Mouse (Mus musculus): ENCODE results near the gene Klhl5. TPM values are rescaled to one million over a fixed set of nuclear protein-coding genes. Genes with fewer than 3 reads are reported as not detected.

Gene Klhl5
- total and polyA plus RNA-seq, 2 experiments from 2014 or later: 49.1 to 49.8 TPM

DNA sequence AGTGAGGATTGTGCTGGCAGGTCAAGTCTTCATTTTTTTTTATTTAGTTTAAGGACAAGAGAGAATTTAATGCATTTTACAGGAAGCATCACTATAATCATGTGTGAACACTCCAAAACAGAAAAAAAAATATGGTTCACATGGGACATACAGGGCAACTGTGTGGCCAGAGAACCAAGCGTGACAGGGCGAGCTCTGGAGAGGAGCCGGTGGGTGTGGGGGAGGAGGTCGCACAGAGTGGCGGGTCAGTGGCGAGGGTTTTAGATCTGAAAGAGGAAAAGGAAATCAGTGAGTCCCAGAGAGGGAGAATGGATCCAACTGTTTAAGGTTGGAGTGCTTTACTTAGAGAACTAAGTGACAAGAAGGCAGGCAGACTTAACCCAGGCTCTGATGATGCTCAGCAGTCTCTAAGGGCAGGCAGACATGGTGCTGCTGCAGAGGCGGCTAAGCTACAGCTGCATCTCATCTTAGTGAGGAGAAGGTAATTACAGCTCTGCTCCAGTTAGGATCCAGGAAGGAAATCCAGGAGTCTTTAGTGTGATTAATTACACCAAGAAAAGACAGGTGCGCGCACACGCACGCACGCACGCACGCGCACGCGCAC, 56.3 kb downstream of the Klhl5 start:
- WGBS: 82% methylated on average over 17 of the region's 17 CpGs

DNA sequence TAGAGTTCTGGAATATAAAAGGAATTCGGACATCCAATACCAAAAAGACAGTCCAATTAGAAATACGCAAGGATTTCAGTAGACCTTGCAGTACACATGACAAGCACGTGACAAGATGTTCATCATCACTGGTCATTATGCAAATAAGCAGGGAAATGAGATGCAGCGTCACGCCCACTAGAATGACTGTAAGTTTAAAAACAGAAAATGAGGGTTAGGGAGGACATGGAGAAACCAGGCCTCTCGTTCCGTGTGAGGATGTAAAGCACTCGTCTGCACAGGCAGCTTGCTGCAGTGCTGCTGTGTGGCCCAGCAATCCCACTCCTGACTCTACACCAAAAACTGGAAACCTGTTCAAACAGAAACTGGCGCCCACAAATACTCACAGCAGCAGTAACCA, 62.9 kb downstream of the Klhl5 start:
- peak; percentile 46; the same call in 1 of the 2 replicates for ATAC-seq
- no peak overlapping the region for H3K9ac ChIP-seq (replicated peaks; ENCODE audit: low read length)
- H3K4me1 ChIP-seq (ENCODE audit: insufficient read depth, low read length): no peaks in the 10 kb centered on the region
- no peak overlapping the region for H3K4me3 ChIP-seq (ENCODE audit: low read length)
- no peak overlapping the region for H3K4me2 ChIP-seq (ENCODE audit: low read depth, low read length)
- no peak for DNase-seq (ENCODE audit: low spot score)
- no peak overlapping the region for H3K27ac ChIP-seq
- WGBS: 74% methylated on average over 9 of the region's 9 CpGs
- TF ChIP-seq CTCF (IDR thresholded peaks at IDR 0.05; ENCODE audit: low read depth): no peak
- H3K36me3 ChIP-seq (ENCODE audit: insufficient read depth, low read length): peaks cover 5% of the 10 kb centered on the region; the same call in 1 of the 2 replicates
- H3K9me3 ChIP-seq (ENCODE audit: low read length): no peaks in the 10 kb centered on the region
- no peaks in the 10 kb centered on the region for H3K27me3 ChIP-seq (ENCODE audit: insufficient read depth, low read length)

More for the DNA sequence above, 56.3 kb downstream of the Klhl5 start:
- Histone ChIP-seq H3K4me1 (ENCODE audit: insufficient read depth, low read length) (no peaks in the 10 kb centered on the region), H3K36me3 (ENCODE audit: insufficient read depth, low read length) (peaks cover 28% of the 10 kb centered on the region), H3K4me2 (ENCODE audit: low read depth, low read length) (no peak overlapping the region), H3K27ac (no peak overlapping the region), H3K4me3 (ENCODE audit: low read length) (no peak overlapping the region), H3K9ac (replicated peaks; ENCODE audit: low read length) (no peak overlapping the region), H3K27me3 (ENCODE audit: insufficient read depth, low read length) (no peaks in the 10 kb centered on the region), H3K9me3 (ENCODE audit: low read length) (no peaks in the 10 kb centered on the region)
- no peak for ATAC-seq
- TF ChIP-seq CTCF (IDR thresholded peaks at IDR 0.05; ENCODE audit: low read depth): no peak
- no peak for DNase-seq (ENCODE audit: low spot score)

DNA sequence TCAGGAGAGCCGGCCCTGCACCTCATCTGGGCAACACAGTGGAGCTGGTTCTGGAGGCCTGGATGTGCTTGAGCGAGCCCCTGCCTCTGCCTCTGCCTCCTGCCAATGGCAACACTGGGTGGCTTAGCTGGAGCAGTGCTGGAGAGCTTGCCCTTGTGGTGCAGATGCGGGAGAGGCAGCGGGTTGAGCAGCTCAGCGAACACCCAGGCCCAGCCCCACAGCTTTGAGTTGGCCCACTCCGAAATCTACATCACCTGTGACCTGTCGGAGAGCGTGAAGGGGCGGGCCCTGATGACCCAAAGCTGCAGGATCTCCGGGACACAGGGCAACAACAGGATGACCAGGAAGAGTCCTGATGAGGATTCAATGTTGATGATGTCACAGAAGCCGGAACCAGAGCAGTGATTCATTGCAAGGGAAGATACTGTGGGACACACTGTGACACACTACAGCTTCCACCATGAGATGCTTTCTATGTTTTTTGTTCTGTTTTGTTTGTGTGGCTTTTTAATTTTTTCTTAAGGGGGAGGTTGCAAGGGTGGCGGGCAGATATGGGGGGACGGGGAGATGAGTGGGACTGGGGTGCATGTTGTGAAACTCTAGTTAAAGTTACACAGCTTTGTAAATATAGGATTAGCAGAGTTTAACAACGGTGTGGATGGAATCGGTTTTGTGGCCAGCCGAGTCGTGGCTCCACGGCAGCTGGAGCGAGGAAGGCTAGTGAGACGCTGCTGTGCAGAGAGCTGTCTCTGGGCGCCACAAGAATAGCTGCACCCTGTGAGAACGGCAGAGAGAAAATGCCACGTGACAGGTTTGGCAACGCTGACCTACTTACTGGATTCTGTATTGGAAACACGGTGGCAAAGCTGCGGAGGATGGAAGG, 67.9 kb downstream of the Klhl5 start:
- no peak overlapping the region for H3K9ac ChIP-seq (replicated peaks; ENCODE audit: low read length)
- H3K27me3 ChIP-seq (ENCODE audit: insufficient read depth, low read length): no peaks in the 10 kb centered on the region
- H3K4me1 ChIP-seq (ENCODE audit: insufficient read depth, low read length): no peaks in the 10 kb centered on the region
- no peaks in the 10 kb centered on the region for H3K9me3 ChIP-seq (ENCODE audit: low read length)
- no peaks in the 10 kb centered on the region for H3K36me3 ChIP-seq (ENCODE audit: insufficient read depth, low read length)
- peak overlapping the region; percentile 73 for H3K27ac ChIP-seq
- 48% methylated on average over 26 of the region's 26 CpGs for WGBS
- no peak overlapping the region for H3K4me3 ChIP-seq (ENCODE audit: low read length)
- DNase-seq (ENCODE audit: low spot score) (peak; percentile 78), ATAC-seq (peak; percentile 74)
- H3K4me2 ChIP-seq (ENCODE audit: low read depth, low read length): peak overlapping the region; percentile 43
- TF ChIP-seq CTCF (IDR thresholded peaks at IDR 0.05; ENCODE audit: low read depth): no peak

DNA sequence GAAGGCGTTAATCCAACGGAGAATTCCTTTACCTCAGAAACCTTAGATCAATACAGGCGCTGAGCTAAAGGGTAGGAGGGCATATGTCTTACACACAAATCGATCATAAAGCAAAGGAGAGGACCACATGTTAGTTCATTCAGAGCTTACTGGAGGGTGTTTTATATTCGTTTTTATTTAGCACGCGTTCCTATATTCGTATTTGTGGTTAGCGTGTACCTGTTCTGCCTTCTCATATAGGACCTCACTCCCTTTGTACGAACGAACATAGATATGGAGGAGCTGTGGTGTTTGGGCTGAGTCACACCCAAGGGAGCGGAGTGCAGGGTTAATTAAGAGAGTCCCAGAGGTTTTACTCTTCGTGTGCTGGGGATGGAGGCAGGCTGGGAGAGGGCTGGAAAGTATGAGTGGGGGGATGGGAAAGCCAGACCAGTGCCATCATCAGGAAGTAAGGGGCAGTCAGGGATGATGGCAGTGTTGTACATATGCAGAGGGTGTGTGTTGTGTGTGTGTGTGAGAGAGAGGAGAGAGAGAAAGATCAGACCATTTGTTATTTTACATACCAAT, 68.7 kb downstream of the Klhl5 start:
- Histone ChIP-seq H3K4me3 (ENCODE audit: low read length) (no peak overlapping the region), H3K4me2 (ENCODE audit: low read depth, low read length) (peak overlapping the region; percentile 43), H3K9me3 (ENCODE audit: low read length) (no peaks in the 10 kb centered on the region), H3K4me1 (ENCODE audit: insufficient read depth, low read length) (no peaks in the 10 kb centered on the region), H3K27ac (peak overlapping the region; percentile 73), H3K9ac (replicated peaks; ENCODE audit: low read length) (no peak overlapping the region), H3K36me3 (ENCODE audit: insufficient read depth, low read length) (no peaks in the 10 kb centered on the region), H3K27me3 (ENCODE audit: insufficient read depth, low read length) (no peaks in the 10 kb centered on the region)
- WGBS: 54% methylated on average over 13 of the region's 13 CpGs
- peak; percentile 69 for ATAC-seq
- DNase-seq (ENCODE audit: low spot score): peak; percentile 18
- TF ChIP-seq CTCF (IDR thresholded peaks at IDR 0.05; ENCODE audit: low read depth): 0 out of 2 replicates have a peak, but pooled peaks have one; percentile 9

DNA sequence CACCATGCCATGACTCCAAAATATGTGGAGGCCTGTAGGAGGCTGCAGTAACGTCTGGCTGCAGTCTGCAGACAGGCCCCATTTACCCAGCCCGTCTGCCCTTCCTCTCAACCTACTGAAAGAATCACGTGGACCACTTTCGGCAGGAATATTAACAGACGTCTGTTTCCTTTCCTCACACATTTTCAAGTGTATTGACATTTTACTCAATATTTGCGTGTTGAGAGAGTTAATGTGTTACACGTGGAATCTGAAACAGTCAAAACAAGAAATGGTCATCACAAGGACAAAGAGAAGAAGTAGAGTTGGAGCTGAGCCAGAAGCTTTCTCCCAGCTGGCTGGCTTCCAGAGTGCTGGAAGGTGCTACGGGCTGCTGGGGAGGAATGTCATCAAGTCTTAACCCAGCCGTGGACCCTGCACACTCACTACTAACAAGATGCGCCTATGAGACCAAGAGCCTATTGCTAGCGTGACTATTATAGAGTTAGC, 69.7 kb downstream of the Klhl5 start:
- Histone ChIP-seq H3K4me3 (ENCODE audit: low read length) (no peak overlapping the region), H3K27me3 (ENCODE audit: insufficient read depth, low read length) (no peaks in the 10 kb centered on the region), H3K4me2 (ENCODE audit: low read depth, low read length) (no peak overlapping the region), H3K36me3 (ENCODE audit: insufficient read depth, low read length) (no peaks in the 10 kb centered on the region), H3K27ac (peak overlapping the region; percentile 28), H3K4me1 (ENCODE audit: insufficient read depth, low read length) (no peaks in the 10 kb centered on the region), H3K9me3 (ENCODE audit: low read length) (no peaks in the 10 kb centered on the region), H3K9ac (replicated peaks; ENCODE audit: low read length) (no peak overlapping the region)
- ATAC-seq: no peak
- WGBS: 27% methylated on average over 11 of the region's 11 CpGs
- no peak for TF ChIP-seq CTCF (IDR thresholded peaks at IDR 0.05; ENCODE audit: low read depth)
- DNase-seq (ENCODE audit: low spot score): peak; percentile 73

DNA sequence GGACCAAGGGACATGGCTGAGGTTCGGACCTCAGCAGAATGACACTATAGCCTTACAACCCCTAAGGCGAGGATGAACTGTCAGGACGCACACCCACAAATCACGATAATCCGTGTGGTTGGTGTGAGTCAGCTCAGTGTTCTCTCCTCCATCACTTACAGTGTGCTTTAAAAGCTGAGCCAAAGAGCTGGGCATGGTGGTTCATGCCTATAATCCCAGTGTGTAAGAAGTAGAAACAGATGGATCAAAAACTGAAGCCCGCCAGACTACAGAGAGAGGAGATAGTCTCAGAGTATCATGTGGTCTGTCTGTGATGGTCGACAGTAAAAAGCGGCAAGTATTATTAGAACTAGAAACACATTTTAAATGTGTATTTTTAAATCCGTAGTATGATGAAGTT, 71.1 kb downstream of the Klhl5 start:
- DNase-seq (ENCODE audit: low spot score) (no peak), ATAC-seq (no peak)
- Histone ChIP-seq H3K4me2 (ENCODE audit: low read depth, low read length) (no peak overlapping the region), H3K9ac (replicated peaks; ENCODE audit: low read length) (no peak overlapping the region), H3K9me3 (ENCODE audit: low read length) (no peaks in the 10 kb centered on the region), H3K27ac (no peak overlapping the region), H3K4me3 (ENCODE audit: low read length) (no peak overlapping the region), H3K36me3 (ENCODE audit: insufficient read depth, low read length) (no peaks in the 10 kb centered on the region), H3K4me1 (ENCODE audit: insufficient read depth, low read length) (no peaks in the 10 kb centered on the region), H3K27me3 (ENCODE audit: insufficient read depth, low read length) (no peaks in the 10 kb centered on the region)
- no peak for TF ChIP-seq CTCF (IDR thresholded peaks at IDR 0.05; ENCODE audit: low read depth)
- 95% methylated on average over 9 of the region's 9 CpGs for WGBS

All from hindbrain, postnatal 0 days (tissue).